Mouse (Mus musculus): ENCODE measurements around the gene Gigyf1. TPM values are rescaled to one million over a fixed set of nuclear protein-coding genes. Genes with fewer than 3 reads are reported as not detected.

Gigyf1 gene
- polyA plus RNA-seq, 1 experiment from 2014 or later, result 19.0 TPM

DNA sequence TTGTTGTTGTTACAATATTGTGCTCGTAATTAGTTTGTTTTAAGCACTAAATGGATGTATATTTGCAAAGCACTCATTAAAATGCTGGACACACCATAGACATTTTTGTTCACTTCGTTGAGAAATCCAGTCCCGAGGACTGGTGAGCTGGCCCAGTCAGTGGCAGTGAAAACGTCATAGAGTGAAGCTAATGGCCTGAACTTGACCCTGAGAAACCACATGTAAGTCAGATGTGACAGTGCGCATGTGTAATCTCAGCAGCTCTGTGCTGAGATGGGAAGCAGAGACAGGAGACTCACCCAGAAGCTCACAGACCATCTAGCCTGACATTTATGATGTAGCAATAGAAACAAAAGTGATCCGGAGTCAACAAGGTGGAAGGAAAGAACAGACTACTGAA is 26.6 kb downstream of the Gigyf1 start:
- no peak for ATAC-seq (ENCODE audit: low FRiP score)
- no peaks in the 10 kb centered on the region for H3K36me3 ChIP-seq
- H3K27ac ChIP-seq, result no peak overlapping the region
- H3K9ac ChIP-seq, result no peak overlapping the region
- H3K4me3 ChIP-seq, result no peak overlapping the region
- H3K27me3 ChIP-seq, result no peaks in the 10 kb centered on the region
- no peaks in the 10 kb centered on the region for H3K9me3 ChIP-seq (replicated peaks)
- no peaks in the 10 kb centered on the region for H3K4me1 ChIP-seq
- H3K4me2 ChIP-seq (replicated peaks), result no peak overlapping the region
- WGBS, result 76% methylated on average over 6 of the region's 6 CpGs

DNA sequence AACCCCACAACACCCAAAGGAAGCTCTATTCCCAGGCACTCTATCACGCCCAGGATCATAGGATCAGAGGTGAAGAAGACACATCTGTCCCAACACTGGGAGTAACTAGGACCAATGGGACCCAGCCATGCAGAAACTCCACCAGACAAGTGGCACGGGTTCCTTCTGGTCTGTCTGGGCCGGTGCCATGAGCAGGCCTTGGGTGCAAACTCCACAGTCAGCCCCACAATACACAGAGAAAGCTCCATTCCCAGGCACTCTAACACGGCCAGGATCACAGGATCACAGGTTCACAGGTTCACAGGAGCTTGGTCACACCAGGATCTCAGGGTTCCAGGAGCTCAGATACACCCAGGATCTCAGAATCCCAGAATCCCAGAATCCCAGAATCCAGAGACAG is 27.2 kb downstream of the Gigyf1 start:
- no peak overlapping the region for H3K4me3 ChIP-seq
- ATAC-seq (ENCODE audit: low FRiP score), result no peak
- no peaks in the 10 kb centered on the region for H3K36me3 ChIP-seq
- H3K27ac ChIP-seq, result no peak overlapping the region
- no peak overlapping the region for H3K9ac ChIP-seq
- no peaks in the 10 kb centered on the region for H3K27me3 ChIP-seq
- no peaks in the 10 kb centered on the region for H3K9me3 ChIP-seq (replicated peaks)
- H3K4me1 ChIP-seq, result no peaks in the 10 kb centered on the region
- WGBS, result 81% methylated on average over 4 of the region's 4 CpGs
- H3K4me2 ChIP-seq (replicated peaks), result no peak overlapping the region

DNA sequence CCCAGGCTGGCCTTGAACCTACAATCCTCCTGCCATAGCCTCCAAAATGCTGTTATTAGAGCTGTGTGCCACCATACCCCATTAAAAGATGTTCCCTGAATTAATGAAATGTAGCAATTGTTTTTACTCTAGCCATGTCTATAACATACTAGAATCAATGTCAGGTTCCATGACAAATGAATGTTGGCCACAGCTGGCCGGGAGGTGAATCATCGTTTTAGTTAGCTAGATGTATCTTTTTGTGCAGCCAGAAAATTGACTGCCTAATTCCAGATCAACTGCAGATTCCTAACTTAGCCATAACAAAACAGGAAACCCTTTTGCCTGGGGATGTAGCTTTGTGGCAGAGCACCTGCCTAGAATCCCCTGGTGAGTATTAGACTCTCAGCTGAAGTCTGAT is 31.5 kb downstream of the Gigyf1 start:
- no peaks in the 10 kb centered on the region for H3K36me3 ChIP-seq
- no peak for ATAC-seq (ENCODE audit: low FRiP score)
- WGBS, result 85% methylated on average over 2 of the region's 2 CpGs
- H3K9me3 ChIP-seq (replicated peaks), result no peaks in the 10 kb centered on the region
- H3K4me2 ChIP-seq (replicated peaks), result no peak overlapping the region
- H3K4me3 ChIP-seq, result no peak overlapping the region
- H3K27ac ChIP-seq, result no peak overlapping the region
- H3K27me3 ChIP-seq, result peaks cover 11% of the 10 kb centered on the region; the same call in 1 of the 2 replicates
- no peak overlapping the region for H3K9ac ChIP-seq
- peaks cover 8% of the 10 kb centered on the region; the same call in 1 of the 2 replicates for H3K4me1 ChIP-seq

DNA sequence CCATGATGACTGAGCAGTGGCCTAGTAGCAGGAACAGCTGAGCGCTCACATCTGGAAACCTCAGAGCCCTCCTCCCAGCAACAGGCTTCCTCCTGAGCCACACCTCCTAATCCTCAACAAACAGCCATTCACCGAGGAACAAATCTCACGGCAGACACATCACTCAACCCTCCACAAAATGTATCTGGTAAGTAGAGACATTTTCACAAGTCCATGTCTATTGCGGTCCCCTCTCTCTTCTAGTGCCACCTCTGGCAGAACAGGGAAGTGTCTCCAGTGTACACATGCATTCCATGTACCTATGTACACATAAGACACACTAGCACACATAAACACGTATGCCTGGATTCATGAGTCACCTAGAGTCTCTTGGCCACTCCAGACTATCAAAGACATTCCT is 32.8 kb downstream of the Gigyf1 start:
- no peak overlapping the region for H3K4me2 ChIP-seq (replicated peaks)
- no peaks in the 10 kb centered on the region for H3K9me3 ChIP-seq (replicated peaks)
- peaks cover 9% of the 10 kb centered on the region; the same call in 1 of the 2 replicates for H3K4me1 ChIP-seq
- 76% methylated on average over 5 of the region's 5 CpGs for WGBS
- ATAC-seq (ENCODE audit: low FRiP score), result no peak
- no peak overlapping the region for H3K27ac ChIP-seq
- no peak overlapping the region for H3K4me3 ChIP-seq
- H3K9ac ChIP-seq, result no peak overlapping the region
- H3K27me3 ChIP-seq, result peaks cover 15% of the 10 kb centered on the region; the same call in 1 of the 2 replicates
- H3K36me3 ChIP-seq, result no peaks in the 10 kb centered on the region

DNA sequence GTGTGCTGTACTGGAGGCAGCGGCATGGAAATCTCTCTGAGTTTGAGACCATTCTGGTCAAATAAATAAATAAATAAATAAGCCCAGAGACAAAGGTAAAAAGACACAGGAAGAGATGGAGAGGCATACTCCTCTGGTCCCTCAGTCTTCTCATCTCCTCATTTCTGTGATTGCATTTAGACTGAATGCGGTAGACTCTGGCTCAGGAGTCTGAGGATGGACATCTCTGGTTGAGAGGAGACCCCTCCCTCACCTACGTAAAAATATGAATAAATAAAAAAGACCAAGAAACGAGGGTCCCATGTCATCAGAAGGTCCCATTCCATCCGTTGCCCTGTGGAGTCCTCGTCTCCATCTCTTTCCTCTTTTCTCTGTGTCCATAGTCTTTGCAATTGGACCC is 34.7 kb downstream of the Gigyf1 start:
- no peaks in the 10 kb centered on the region for H3K36me3 ChIP-seq
- peaks cover 15% of the 10 kb centered on the region; the same call in 1 of the 2 replicates for H3K27me3 ChIP-seq
- H3K4me1 ChIP-seq, result peaks cover 9% of the 10 kb centered on the region; the same call in 1 of the 2 replicates
- no peaks in the 10 kb centered on the region for H3K9me3 ChIP-seq (replicated peaks)
- peak overlapping the region; percentile 54 for H3K4me3 ChIP-seq
- peak overlapping the region; percentile 60 for H3K9ac ChIP-seq
- 26% methylated on average over 6 of the region's 6 CpGs for WGBS
- H3K4me2 ChIP-seq (replicated peaks), result peak overlapping the region; percentile 52
- peak overlapping the region; percentile 72 for H3K27ac ChIP-seq
- ATAC-seq (ENCODE audit: low FRiP score), result peak; percentile 29

DNA sequence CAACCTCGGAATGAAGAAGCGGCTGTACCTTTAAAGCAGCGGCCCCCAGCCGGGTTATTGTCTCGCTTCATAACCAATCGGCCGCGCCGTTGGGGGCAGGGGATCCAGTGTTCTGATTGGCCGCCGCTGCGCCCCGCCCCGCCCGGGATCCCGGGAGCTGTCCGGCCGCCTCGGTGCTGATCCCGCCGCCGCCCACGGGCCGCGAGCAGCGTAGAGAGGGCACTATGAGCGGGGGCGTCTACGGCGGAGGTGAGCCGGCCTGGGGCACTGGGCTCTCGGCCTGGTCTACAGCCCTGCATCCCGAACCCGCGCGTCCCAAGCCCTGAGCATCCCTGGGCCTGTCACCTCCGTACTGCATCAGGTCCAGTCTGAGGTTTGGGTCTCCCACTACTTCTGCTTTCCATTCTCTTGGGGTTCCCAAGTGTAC is 35.1 kb downstream of the Gigyf1 start, which contains the start of gene Actl6b:
Gene Actl6b (plus strand): TSS at position 107 of the 427 bp plus-strand sequence.
- peak; percentile 94 for ATAC-seq (ENCODE audit: low FRiP score)
- Histone ChIP-seq H3K4me1 (peaks cover 9% of the 10 kb centered on the region; the same call in 1 of the 2 replicates), H3K9me3 (replicated peaks) (no peaks in the 10 kb centered on the region), H3K27me3 (peaks cover 15% of the 10 kb centered on the region; the same call in 1 of the 2 replicates), H3K9ac (peak within 1 kb of the TSS; percentile 60), H3K4me3 (peak within 1 kb of the TSS; percentile 54), H3K27ac (peak within 1 kb of the TSS; percentile 72), H3K36me3 (no peaks in the 10 kb centered on the region), H3K4me2 (replicated peaks) (peak within 1 kb of the TSS; percentile 52)
- under 1% methylated on average over 37 of the region's 37 CpGs for WGBS

DNA sequence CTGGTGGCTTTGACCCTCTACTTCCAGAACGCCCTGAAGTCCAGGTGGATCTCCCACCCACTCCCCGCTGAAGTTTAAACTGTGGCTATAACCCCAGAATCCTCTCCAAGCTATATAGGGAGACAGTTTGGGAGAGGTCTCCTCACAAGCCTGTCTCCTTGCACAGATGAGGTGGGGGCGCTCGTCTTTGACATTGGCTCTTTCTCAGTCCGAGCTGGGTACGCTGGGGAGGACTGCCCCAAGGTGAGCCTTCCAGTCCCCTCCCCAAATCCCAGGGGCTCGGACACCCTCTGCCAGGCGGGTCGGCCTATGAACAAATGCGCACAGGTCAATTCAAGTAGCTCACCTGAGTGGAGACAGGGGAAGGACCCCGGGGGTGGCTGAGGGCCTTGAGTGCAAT is 35.5 kb downstream of the Gigyf1 start:
- no peaks in the 10 kb centered on the region for H3K36me3 ChIP-seq
- no peaks in the 10 kb centered on the region for H3K9me3 ChIP-seq (replicated peaks)
- peak; percentile 45; the same call in 1 of the 2 replicates for ATAC-seq (ENCODE audit: low FRiP score)
- H3K27ac ChIP-seq, result peak overlapping the region; percentile 72
- H3K27me3 ChIP-seq, result peaks cover 15% of the 10 kb centered on the region; the same call in 1 of the 2 replicates
- peaks cover 9% of the 10 kb centered on the region; the same call in 1 of the 2 replicates for H3K4me1 ChIP-seq
- peak overlapping the region; percentile 52 for H3K4me2 ChIP-seq (replicated peaks)
- 43% methylated on average over 11 of the region's 11 CpGs for WGBS
- H3K9ac ChIP-seq, result peak overlapping the region; percentile 60
- peak overlapping the region; percentile 54 for H3K4me3 ChIP-seq

DNA sequence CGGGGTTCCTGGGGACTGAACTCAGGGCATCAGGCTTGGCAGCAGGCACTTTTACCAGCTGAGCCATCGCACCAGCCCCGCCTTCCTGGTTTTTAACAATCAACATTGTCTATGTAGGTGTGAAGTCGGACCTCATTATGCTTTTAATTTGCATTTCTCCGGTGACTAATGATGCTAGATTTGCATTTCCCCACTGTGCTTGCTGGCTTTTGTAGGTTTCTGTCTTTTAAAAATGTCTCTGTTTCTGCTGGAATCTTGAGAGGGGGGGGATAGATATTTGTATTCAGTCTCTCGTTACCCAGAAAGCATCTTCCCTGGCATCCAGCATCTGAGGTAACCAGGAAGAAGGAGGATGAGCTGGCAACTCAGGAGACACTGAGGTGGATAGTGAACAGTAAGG is 43.2 kb downstream of the Gigyf1 start:
- H3K4me1 ChIP-seq, result peaks cover 3% of the 10 kb centered on the region; the same call in 1 of the 2 replicates
- no peak overlapping the region for H3K4me2 ChIP-seq (replicated peaks)
- H3K27ac ChIP-seq, result no peak overlapping the region
- 54% methylated on average over 6 of the region's 6 CpGs for WGBS
- 0 out of 2 replicates have a peak, but pooled peaks cover 3% of the 10 kb centered on the region for H3K27me3 ChIP-seq
- no peaks in the 10 kb centered on the region; the same call in 1 of the 2 replicates for H3K36me3 ChIP-seq
- no peak for ATAC-seq (ENCODE audit: low FRiP score)
- H3K9me3 ChIP-seq (replicated peaks), result no peaks in the 10 kb centered on the region
- H3K4me3 ChIP-seq, result no peak overlapping the region
- H3K9ac ChIP-seq, result no peak overlapping the region

DNA sequence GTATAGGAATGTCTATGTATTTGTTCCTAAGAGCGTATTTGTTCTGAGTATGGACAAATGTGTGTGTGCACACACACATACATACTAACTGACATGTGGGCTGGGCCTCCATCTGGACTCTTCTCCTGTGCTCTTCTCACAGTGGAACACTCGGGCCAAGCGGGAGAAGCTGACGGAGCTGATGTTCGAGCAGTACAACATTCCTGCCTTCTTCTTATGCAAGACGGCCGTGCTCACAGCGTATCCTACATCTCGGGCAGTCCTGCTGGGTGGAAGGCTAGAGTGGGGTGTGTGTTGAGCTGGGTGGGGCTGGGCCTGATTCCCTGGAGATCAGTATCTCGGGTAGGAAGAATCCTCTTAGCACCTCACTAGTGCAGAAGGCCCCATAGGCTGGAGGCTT is 44.6 kb downstream of the Gigyf1 start:
- no peak for ATAC-seq (ENCODE audit: low FRiP score)
- Histone ChIP-seq H3K27me3 (0 out of 2 replicates have a peak, but pooled peaks cover 3% of the 10 kb centered on the region), H3K36me3 (no peaks in the 10 kb centered on the region; the same call in 1 of the 2 replicates), H3K9me3 (replicated peaks) (no peaks in the 10 kb centered on the region), H3K4me3 (no peak overlapping the region), H3K4me1 (peaks cover 3% of the 10 kb centered on the region; the same call in 1 of the 2 replicates), H3K27ac (no peak overlapping the region), H3K4me2 (replicated peaks) (no peak overlapping the region), H3K9ac (no peak overlapping the region; the same call in 1 of the 2 replicates)
- 75% methylated on average over 10 of the region's 10 CpGs for WGBS

DNA sequence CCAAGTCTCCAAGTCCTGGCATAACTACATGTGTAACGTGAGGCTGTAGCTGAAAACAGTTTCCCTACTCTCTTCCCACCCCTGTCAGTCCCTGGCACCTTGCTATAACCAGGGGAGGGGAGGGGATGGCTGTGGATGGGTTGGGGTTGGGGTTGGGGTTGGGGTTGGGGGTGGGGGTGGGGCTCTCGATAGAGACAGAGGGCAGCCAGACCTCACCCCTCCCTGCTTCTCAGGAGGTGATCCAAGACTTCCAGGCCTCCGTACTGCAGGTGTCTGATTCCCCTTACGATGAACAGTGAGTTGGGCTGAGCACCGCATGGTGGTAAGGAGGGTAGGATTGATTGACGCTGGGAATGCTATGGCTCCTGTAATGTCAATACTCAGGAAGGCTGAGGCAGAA is 47.4 kb downstream of the Gigyf1 start:
- Histone ChIP-seq H3K36me3 (no peaks in the 10 kb centered on the region; the same call in 1 of the 2 replicates), H3K27me3 (0 out of 2 replicates have a peak, but pooled peaks cover 3% of the 10 kb centered on the region), H3K27ac (no peak overlapping the region), H3K9me3 (replicated peaks) (no peaks in the 10 kb centered on the region), H3K4me3 (no peak overlapping the region), H3K4me1 (peaks cover 3% of the 10 kb centered on the region; the same call in 1 of the 2 replicates), H3K9ac (no peak overlapping the region), H3K4me2 (replicated peaks) (no peak overlapping the region)
- ATAC-seq (ENCODE audit: low FRiP score), result no peak
- WGBS, result 68% methylated on average over 6 of the region's 6 CpGs

DNA sequence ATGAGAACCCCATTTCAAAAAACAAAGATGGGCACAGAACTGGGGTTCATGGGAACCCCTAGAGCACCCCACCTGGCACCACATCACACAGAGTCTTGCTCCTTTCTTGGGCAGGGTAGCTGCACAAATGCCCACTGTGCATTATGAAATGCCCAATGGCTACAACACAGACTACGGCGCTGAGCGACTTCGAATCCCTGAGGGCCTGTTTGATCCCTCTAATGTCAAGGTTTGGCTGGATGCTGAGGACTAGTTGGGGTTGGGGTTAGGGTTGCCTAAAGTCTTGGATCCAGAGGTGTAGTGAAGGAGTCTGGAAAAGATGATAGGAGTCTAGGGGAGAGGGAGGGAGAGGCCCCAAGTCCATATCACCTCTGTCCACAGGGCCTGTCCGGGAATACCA is 48.1 kb downstream of the Gigyf1 start:
- no peak for ATAC-seq (ENCODE audit: low FRiP score)
- Histone ChIP-seq H3K4me3 (no peak overlapping the region), H3K4me1 (peaks cover 3% of the 10 kb centered on the region; the same call in 1 of the 2 replicates), H3K36me3 (no peaks in the 10 kb centered on the region; the same call in 1 of the 2 replicates), H3K27ac (no peak overlapping the region), H3K9me3 (replicated peaks) (no peaks in the 10 kb centered on the region), H3K27me3 (0 out of 2 replicates have a peak, but pooled peaks cover 3% of the 10 kb centered on the region), H3K4me2 (replicated peaks) (no peak overlapping the region), H3K9ac (no peak overlapping the region)
- 96% methylated on average over 5 of the region's 5 CpGs for WGBS

DNA sequence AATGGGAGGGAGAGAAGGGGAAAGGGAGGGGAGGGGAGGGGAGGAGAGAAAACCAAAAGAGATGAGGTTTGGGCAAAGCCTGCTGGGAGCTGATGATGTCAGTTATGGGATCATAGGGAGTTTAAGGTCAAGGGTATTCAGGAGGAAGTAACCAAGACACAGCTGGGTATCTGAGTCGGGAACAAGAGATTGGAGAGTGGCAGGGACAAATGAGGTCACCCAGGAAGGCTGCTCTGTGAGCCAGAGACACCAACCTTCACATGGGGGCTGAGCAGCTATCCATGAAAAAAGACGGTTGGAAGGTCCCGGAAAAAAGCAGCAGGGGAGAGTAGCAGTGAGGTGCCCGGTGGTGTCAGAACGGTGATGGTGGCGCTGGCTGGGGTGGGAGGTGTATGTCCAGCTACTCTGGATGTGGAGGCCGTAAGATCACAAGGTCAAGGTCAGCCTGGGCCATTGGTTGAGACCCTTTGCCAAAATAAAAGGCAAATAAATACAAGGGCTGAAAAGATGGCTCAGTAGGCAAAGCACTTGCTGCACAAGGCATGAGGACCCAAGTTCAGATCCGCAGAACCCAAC is 50.0 kb downstream of the Gigyf1 start:
- H3K9ac ChIP-seq, result no peak overlapping the region
- H3K9me3 ChIP-seq (replicated peaks), result no peaks in the 10 kb centered on the region
- H3K4me2 ChIP-seq (replicated peaks), result no peak overlapping the region
- H3K4me1 ChIP-seq, result peaks cover 3% of the 10 kb centered on the region; the same call in 1 of the 2 replicates
- H3K27me3 ChIP-seq, result no peaks in the 10 kb centered on the region
- H3K27ac ChIP-seq, result no peak overlapping the region
- no peaks in the 10 kb centered on the region; the same call in 1 of the 2 replicates for H3K36me3 ChIP-seq
- WGBS, result 81% methylated on average over 8 of the region's 8 CpGs
- no peak overlapping the region for H3K4me3 ChIP-seq
- ATAC-seq (ENCODE audit: low FRiP score), result no peak
